In the genomic region with DNA sequence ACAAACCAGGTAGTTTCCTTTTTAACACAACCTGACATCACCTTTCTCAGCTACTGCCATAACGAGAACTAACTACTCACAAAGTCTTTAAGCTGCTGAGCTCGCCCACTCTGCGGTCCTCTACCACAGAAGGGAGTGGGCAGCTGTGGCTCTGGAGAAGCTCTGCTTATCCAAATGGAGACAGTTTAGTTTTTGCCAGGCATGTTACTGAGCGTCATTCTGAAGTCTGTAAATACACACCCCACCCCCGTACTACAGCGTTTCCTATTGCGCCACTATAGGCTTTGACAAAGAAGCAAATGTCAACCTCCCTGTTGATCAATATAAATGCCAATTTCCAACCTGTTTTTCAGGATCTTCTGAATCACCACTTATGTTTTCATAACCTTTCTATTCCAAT, we compare ENCODE assay signal across 18 mouse cellular contexts. TPM values are rescaled to one million over a fixed set of nuclear protein-coding genes. Genes with fewer than 3 reads are reported as not detected.
DNase-seq lines count a peak whose midpoint lies in the region; ATAC-seq and TF ChIP-seq lines count a peak whose summit lies in the region.
"Had no signal": no experiment of that assay in that cellular context is flagged by ENCODE, and none has a peak within 500 bp of the region (broad histone marks: within the 10 kb centered on the region; RNA-seq: fewer than 3 reads in every experiment).

No protein-coding gene starts in this region.

- no peak for TF ChIP-seq CTCF in stomach, postnatal 0 days (IDR thresholded peaks at IDR 0.05; ENCODE audit: low read depth)

- H3K27ac ChIP-seq in liver, embryonic 16.5 days (ENCODE audit: low read length) = no peak overlapping the region
- no peak overlapping the region for H3K27ac ChIP-seq in liver, embryonic 11.5 days (ENCODE audit: low read depth, low read length)
- H3K27ac ChIP-seq in stomach, postnatal 0 days (replicated peaks) = peak overlapping the region; percentile 49
- H3K27ac ChIP-seq: forebrain, embryonic 15.5 days; heart, embryonic 13.5 days; hindbrain, postnatal 0 days; neural tube, embryonic 12.5 days had no signal

- no peak for DNase-seq in liver, embryonic 11.5 days (ENCODE audit: low spot score)
- DNase-seq in frontal cortex, postnatal 14 days (ENCODE audit: low spot score in 2 of 2) = peak; percentile 23 to 30
- DNase-seq in layer of hippocampus, postnatal 36 days = peak; percentile 26 to 34
- DNase-seq in stomach, postnatal 0 days (ENCODE audit: low spot score) = no peak
- no peak for DNase-seq in ovary, adult 18-20 months (ENCODE audit: low spot score)
- DNase-seq in urinary bladder, postnatal 36 days (ENCODE audit: low spot score in 2 of 2) = no peak
- DNase-seq: adrenal gland, postnatal 36 days; cerebellum, adult 9-11 months; heart, postnatal 4 days; kidney, adult 18-20 months; kidney, postnatal 14 days; lung, embryonic 14.5 days had no signal

- no peaks in the 10 kb centered on the region for H3K9me3 ChIP-seq in liver, embryonic 16.5 days (replicated peaks; ENCODE audit: control insufficient read depth, low read length)
- no peaks in the 10 kb centered on the region for H3K9me3 ChIP-seq in liver, embryonic 11.5 days (ENCODE audit: control insufficient read depth, low read length)
- no peaks in the 10 kb centered on the region for H3K9me3 ChIP-seq in stomach, postnatal 0 days (ENCODE audit: control insufficient read depth, low read length)
- H3K9me3 ChIP-seq: forebrain, embryonic 15.5 days; heart, embryonic 13.5 days; neural tube, embryonic 12.5 days had no signal

- ATAC-seq in liver, embryonic 16.5 days (ENCODE audit: low read depth) = peak; percentile 65
- no peak for ATAC-seq in liver, embryonic 11.5 days (replicated peaks; ENCODE audit: low FRiP score)
- ATAC-seq in stomach, postnatal 0 days (ENCODE audit: low FRiP score, low TSS enrichment) = no peak
- ATAC-seq: forebrain, embryonic 15.5 days; hindbrain, postnatal 0 days had no signal

- no peak for TF ChIP-seq EP300 in stomach, postnatal 0 days (optimal IDR thresholded peaks at IDR 0.05)

- no peak overlapping the region for H3K4me3 ChIP-seq in liver, embryonic 16.5 days (ENCODE audit: low read depth, low read length)
- no peak overlapping the region for H3K4me3 ChIP-seq in liver, embryonic 11.5 days (ENCODE audit: low read depth, low read length)
- H3K4me3 ChIP-seq in stomach, postnatal 0 days (ENCODE audit: low read depth, low read length) = no peak overlapping the region
- H3K4me3 ChIP-seq: forebrain, embryonic 15.5 days; heart, embryonic 13.5 days; neural tube, embryonic 12.5 days had no signal

- no peaks in the 10 kb centered on the region for H3K36me3 ChIP-seq in liver, embryonic 16.5 days (ENCODE audit: control insufficient read depth, insufficient read depth)
- no peaks in the 10 kb centered on the region for H3K36me3 ChIP-seq in liver, embryonic 11.5 days (ENCODE audit: control insufficient read depth, insufficient read depth, low read length)
- H3K36me3 ChIP-seq in stomach, postnatal 0 days (ENCODE audit: control insufficient read depth, insufficient read depth, low read length) = no peaks in the 10 kb centered on the region
- H3K36me3 ChIP-seq: forebrain, embryonic 15.5 days; heart, embryonic 13.5 days; neural tube, embryonic 12.5 days had no signal

- peak overlapping the region; percentile 48 for H3K4me2 ChIP-seq in liver, embryonic 16.5 days (ENCODE audit: low read depth, low read length)
- H3K4me2 ChIP-seq in liver, embryonic 11.5 days = no peak overlapping the region
- no peak overlapping the region for H3K4me2 ChIP-seq in stomach, postnatal 0 days (replicated peaks; ENCODE audit: low read depth)
- H3K4me2 ChIP-seq: forebrain, embryonic 15.5 days; heart, embryonic 13.5 days; lung, embryonic 14.5 days; neural tube, embryonic 12.5 days had no signal

- no peaks in the 10 kb centered on the region; the same call in 1 of the 2 replicates for H3K4me1 ChIP-seq in liver, embryonic 16.5 days (ENCODE audit: control insufficient read depth, low read depth, low read length)
- no peaks in the 10 kb centered on the region for H3K4me1 ChIP-seq in liver, embryonic 11.5 days (replicated peaks; ENCODE audit: control insufficient read depth, insufficient read depth, low read length)
- no peaks in the 10 kb centered on the region for H3K4me1 ChIP-seq in stomach, postnatal 0 days (replicated peaks; ENCODE audit: control insufficient read depth, insufficient read depth)

- H3K9ac ChIP-seq in liver, embryonic 16.5 days (ENCODE audit: low read depth, low read length) = no peak overlapping the region
- H3K9ac ChIP-seq in liver, embryonic 11.5 days (ENCODE audit: low read depth, low read length) = no peak overlapping the region
- H3K9ac ChIP-seq in stomach, postnatal 0 days (ENCODE audit: low read length) = no peak overlapping the region
- H3K9ac ChIP-seq: forebrain, embryonic 15.5 days; heart, embryonic 13.5 days; lung, embryonic 14.5 days; neural tube, embryonic 12.5 days had no signal

- WGBS in liver, embryonic 16.5 days (ENCODE audit: insufficient replicate concordance) = 57% methylated on average over 7 of the region's 7 CpGs
- WGBS in liver, embryonic 11.5 days = 67% methylated on average over 7 of the region's 7 CpGs
- WGBS in stomach, postnatal 0 days = 74% methylated on average over 7 of the region's 7 CpGs

- no peaks in the 10 kb centered on the region for H3K27me3 ChIP-seq in liver, embryonic 16.5 days (ENCODE audit: control insufficient read depth, insufficient read depth, low read depth, low read length)
- no peaks in the 10 kb centered on the region for H3K27me3 ChIP-seq in liver, embryonic 11.5 days (replicated peaks; ENCODE audit: control insufficient read depth, insufficient read depth, low read length)
- no peaks in the 10 kb centered on the region for H3K27me3 ChIP-seq in stomach, postnatal 0 days (ENCODE audit: control insufficient read depth, insufficient read depth, low read length)
- H3K27me3 ChIP-seq: forebrain, embryonic 15.5 days; heart, embryonic 13.5 days; neural tube, embryonic 12.5 days had no signal

RNA-seq across cellular contexts. Expression of gene Bach2, which starts 39.4 kb away (rescaled TPM):
- 1.4 and 1.5 TPM in 2 replicates for polyA plus RNA-seq in liver, embryonic 16.5 days (2015; fragmentation: Nextera tagmentation; extraction: Ambion mirVana)
- 3.7 and 4.8 TPM in 2 replicates for polyA plus RNA-seq in liver, embryonic 11.5 days (2014; fragmentation: Nextera tagmentation; extraction: Ambion mirVana)
- total RNA-seq in layer of hippocampus, postnatal 36 days (2021) = 10 to 100 TPM; 13.7 to 14.0 TPM
- 1.9 TPM in 2 replicates for polyA plus RNA-seq in stomach, postnatal 0 days (2015; fragmentation: Nextera tagmentation; extraction: Ambion mirVana)
- total RNA-seq: CH12.LX had no signal

Comparison
In these comparisons a context has a peak if more than half of its experiments do, and no peak if none do; other contexts are left out.
1. DNase-seq: peak in frontal cortex, postnatal 14 days (2 of 2) and layer of hippocampus, postnatal 36 days (2 of 2); none in liver, embryonic 11.5 days (single experiment), stomach, postnatal 0 days (single experiment), ovary, adult 18-20 months (single experiment) and urinary bladder, postnatal 36 days (0 of 2).